In the genomic region with DNA sequence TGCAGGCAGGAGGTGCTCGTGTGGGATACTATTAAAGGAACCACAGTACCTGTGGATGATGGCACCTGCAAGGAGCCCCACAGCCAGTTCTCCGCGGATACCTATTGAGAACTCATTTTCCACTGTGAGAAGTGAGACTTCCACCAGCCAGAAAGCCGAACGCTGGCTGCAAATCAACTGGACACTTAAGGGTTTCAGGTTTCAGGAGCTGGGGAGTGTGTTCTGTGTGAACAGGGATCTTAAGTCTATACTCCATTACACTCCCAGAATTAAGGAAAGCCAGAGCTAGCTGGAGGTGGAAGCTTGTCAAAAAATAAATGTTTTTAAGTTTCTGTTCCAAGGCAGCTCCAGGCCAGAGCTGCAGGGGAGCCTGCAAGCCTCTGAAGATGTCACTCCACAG, we compare ENCODE assay signal across 13 mouse cellular contexts.
A peak's percentile ranks its signal among the peaks of the same experiment; 100 is the strongest.
DNase-seq lines count a peak whose midpoint lies in the region; ATAC-seq and TF ChIP-seq lines count a peak whose summit lies in the region.
"Had no signal": no experiment of that assay in that cellular context is flagged by ENCODE, and none has a peak within 500 bp of the region (broad histone marks: within the 10 kb centered on the region; RNA-seq: fewer than 3 reads in every experiment).

No protein-coding gene starts in this region.

- no peaks in the 10 kb centered on the region for H3K9me3 ChIP-seq in lung, embryonic 15.5 days
- peaks cover 10% of the 10 kb centered on the region; the same call in 1 of the 2 replicates for H3K9me3 ChIP-seq in limb, embryonic 12.5 days
- H3K9me3 ChIP-seq in hindbrain, embryonic 14.5 days (ENCODE audit: control insufficient read depth, low read length), result 0 out of 2 replicates have a peak, but pooled peaks cover 4% of the 10 kb centered on the region
- no peaks in the 10 kb centered on the region for H3K9me3 ChIP-seq in liver, embryonic 12.5 days (replicated peaks)
- H3K9me3 ChIP-seq: heart, embryonic 15.5 days; hindbrain, embryonic 13.5 days had no signal

- no peak overlapping the region for H3K27ac ChIP-seq in gastrocnemius, adult 2 months
- 0 out of 2 replicates have a peak overlapping the region, but pooled peaks have one; percentile 2 for H3K27ac ChIP-seq in lung, embryonic 15.5 days
- 0 out of 2 replicates have a peak overlapping the region, but pooled peaks have one; percentile 30 for H3K27ac ChIP-seq in limb, embryonic 12.5 days
- H3K27ac ChIP-seq in hindbrain, embryonic 14.5 days, result no peak overlapping the region
- H3K27ac ChIP-seq in liver, embryonic 12.5 days, result no peak overlapping the region
- H3K27ac ChIP-seq: heart, embryonic 15.5 days; hindbrain, embryonic 13.5 days; layer of hippocampus, adult 2 months had no signal

- H3K27me3 ChIP-seq in lung, embryonic 15.5 days, result no peaks in the 10 kb centered on the region
- peaks cover 4% of the 10 kb centered on the region; the same call in 1 of the 2 replicates for H3K27me3 ChIP-seq in limb, embryonic 12.5 days
- 0 out of 2 replicates have a peak, but pooled peaks cover 3% of the 10 kb centered on the region for H3K27me3 ChIP-seq in hindbrain, embryonic 14.5 days (ENCODE audit: control insufficient read depth, insufficient read depth, low read length)
- no peaks in the 10 kb centered on the region for H3K27me3 ChIP-seq in liver, embryonic 12.5 days (replicated peaks)
- H3K27me3 ChIP-seq: heart, embryonic 15.5 days had no signal

- no peaks in the 10 kb centered on the region for H3K36me3 ChIP-seq in lung, embryonic 15.5 days
- no peaks in the 10 kb centered on the region for H3K36me3 ChIP-seq in limb, embryonic 12.5 days
- no peaks in the 10 kb centered on the region for H3K36me3 ChIP-seq in hindbrain, embryonic 14.5 days (replicated peaks; ENCODE audit: control insufficient read depth, insufficient read depth)
- no peaks in the 10 kb centered on the region for H3K36me3 ChIP-seq in liver, embryonic 12.5 days
- H3K36me3 ChIP-seq: heart, embryonic 15.5 days; hindbrain, embryonic 13.5 days had no signal

- H3K9ac ChIP-seq in lung, embryonic 15.5 days, result no peak overlapping the region
- H3K9ac ChIP-seq in limb, embryonic 12.5 days (replicated peaks), result no peak overlapping the region
- no peak overlapping the region for H3K9ac ChIP-seq in hindbrain, embryonic 14.5 days
- no peak overlapping the region for H3K9ac ChIP-seq in liver, embryonic 12.5 days
- H3K9ac ChIP-seq: heart, embryonic 15.5 days; hindbrain, embryonic 13.5 days had no signal

- ATAC-seq in lung, embryonic 15.5 days (ENCODE audit: borderline replicate concordance, extremely low read depth, low FRiP score, low TSS enrichment), result peak; percentile 12; the same call in 1 of the 2 replicates
- ATAC-seq in limb, embryonic 12.5 days (ENCODE audit: insufficient number of reproducible peaks, insufficient read depth, low FRiP score, low TSS enrichment, low read depth), result no peak
- no peak for ATAC-seq in hindbrain, embryonic 14.5 days (ENCODE audit: low FRiP score)
- ATAC-seq in liver, embryonic 12.5 days, result no peak

- intact Hi-C loops in gastrocnemius, adult 2 months (cut with DNase I), result no loop called here
- intact Hi-C loops in gastrocnemius, postnatal 14 days (cut with DNase I; ENCODE audit: low total_unique reads), result no loop called here

- H3K4me3 ChIP-seq in gastrocnemius, adult 2 months, result no peak overlapping the region
- no peak overlapping the region for H3K4me3 ChIP-seq in lung, embryonic 15.5 days
- H3K4me3 ChIP-seq in limb, embryonic 12.5 days (replicated peaks), result no peak overlapping the region
- no peak overlapping the region for H3K4me3 ChIP-seq in hindbrain, embryonic 14.5 days (replicated peaks; ENCODE audit: low read length)
- no peak overlapping the region for H3K4me3 ChIP-seq in liver, embryonic 12.5 days
- H3K4me3 ChIP-seq: heart, embryonic 15.5 days; hindbrain, embryonic 13.5 days; layer of hippocampus, adult 2 months had no signal

- no peak for TF ChIP-seq CTCF in gastrocnemius, adult 2 months (IDR thresholded peaks at IDR 0.05)

- H3K4me2 ChIP-seq in lung, embryonic 15.5 days, result 0 out of 2 replicates have a peak overlapping the region, but pooled peaks have one; percentile 9
- H3K4me2 ChIP-seq in limb, embryonic 12.5 days, result peak overlapping the region; percentile 18; the same call in 1 of the 2 replicates
- H3K4me2 ChIP-seq in hindbrain, embryonic 14.5 days (replicated peaks), result no peak overlapping the region
- no peak overlapping the region for H3K4me2 ChIP-seq in liver, embryonic 12.5 days
- H3K4me2 ChIP-seq: heart, embryonic 15.5 days; hindbrain, embryonic 13.5 days had no signal

- WGBS in lung, embryonic 15.5 days, result 11% methylated on average over 5 of the region's 5 CpGs
- 9% methylated on average over 5 of the region's 5 CpGs for WGBS in limb, embryonic 12.5 days
- 51% methylated on average over 5 of the region's 5 CpGs for WGBS in hindbrain, embryonic 14.5 days
- WGBS in liver, embryonic 12.5 days (ENCODE audit: insufficient replicate concordance), result 47% methylated on average over 5 of the region's 5 CpGs

- peaks cover 10% of the 10 kb centered on the region for H3K4me1 ChIP-seq in lung, embryonic 15.5 days
- peaks cover 24% of the 10 kb centered on the region for H3K4me1 ChIP-seq in limb, embryonic 12.5 days (replicated peaks)
- no peaks in the 10 kb centered on the region for H3K4me1 ChIP-seq in hindbrain, embryonic 14.5 days (replicated peaks; ENCODE audit: control insufficient read depth, insufficient read depth, low read length)
- no peaks in the 10 kb centered on the region for H3K4me1 ChIP-seq in liver, embryonic 12.5 days

- peak; percentile 42 for DNase-seq in gastrocnemius, adult 2 months
- DNase-seq in gastrocnemius, postnatal 14 days, result no peak
- DNase-seq in lung, postnatal 14 days, result no peak
- no peak for DNase-seq in hindbrain, embryonic 14.5 days (ENCODE audit: low spot score)
- DNase-seq in right cerebral cortex, adult 18-20 months, result no peak
- DNase-seq: cerebellum, postnatal 10 days; right cerebral cortex, postnatal 4 days had no signal

Comparison
In these comparisons a context has a peak if more than half of its experiments do, and no peak if none do; other contexts are left out.
1. H3K27ac ChIP-seq: peak in lung, embryonic 15.5 days (single experiment) and limb, embryonic 12.5 days (single experiment); none in gastrocnemius, adult 2 months (single experiment), hindbrain, embryonic 14.5 days (single experiment) and liver, embryonic 12.5 days (single experiment).
2. H3K4me2 ChIP-seq: peak in lung, embryonic 15.5 days (single experiment) and limb, embryonic 12.5 days (single experiment); none in hindbrain, embryonic 14.5 days (single experiment) and liver, embryonic 12.5 days (single experiment).